Mouse (Mus musculus) kidney, adult 2 months (tissue): Measurements from ENCODE around the gene Sirt1.

Experiments
- CTCF ChIP-seq: fragments of 200-500 bp; conservative IDR thresholded peaks from 2 replicates; pipeline ENCODE4 v1.5.1; 2011; ENCODE audit warnings: low read depth, mild to moderate bottlenecking, control low read depth, low read length, moderate library complexity, mixed read lengths; ENCODE audit not compliant: insufficient read depth, insufficient read length
- POLR2A ChIP-seq: fragments of 200-500 bp; IDR thresholded peaks from one replicate; pipeline ENCODE4 v1.6.1; 2011; ENCODE audit warnings: low read depth, low read length, control low read depth

DNA sequence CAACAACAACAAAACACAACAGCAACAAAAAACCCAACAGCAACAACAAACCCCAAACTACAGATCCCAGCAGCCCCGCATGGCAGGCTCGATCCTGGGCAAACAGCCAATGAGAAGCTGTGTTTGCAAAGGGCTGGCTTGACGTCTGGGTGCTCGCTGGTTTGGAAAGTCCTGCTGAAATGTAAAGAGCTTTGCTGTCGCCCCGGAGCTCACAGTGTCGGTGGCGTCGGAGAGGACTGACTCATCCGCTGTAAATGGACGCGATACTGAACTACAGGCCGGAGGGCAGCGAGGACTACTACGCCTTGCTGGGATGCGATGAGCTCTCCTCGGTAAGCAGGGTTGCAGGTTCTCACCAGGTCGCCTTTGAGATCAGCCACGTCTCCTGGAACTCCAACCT lies 4.9 kb upstream of the Sirt1 start:
- TF ChIP-seq CTCF (no peak), POLR2A (peak; percentile 71)
